Mouse (Mus musculus): ENCODE data around the gene Brip1. TPM values are rescaled to one million over a fixed set of nuclear protein-coding genes. Genes with fewer than 3 reads are reported as not detected.

Gene Brip1
- polyA plus RNA-seq, 1 experiment, result 8.2 TPM

DNA sequence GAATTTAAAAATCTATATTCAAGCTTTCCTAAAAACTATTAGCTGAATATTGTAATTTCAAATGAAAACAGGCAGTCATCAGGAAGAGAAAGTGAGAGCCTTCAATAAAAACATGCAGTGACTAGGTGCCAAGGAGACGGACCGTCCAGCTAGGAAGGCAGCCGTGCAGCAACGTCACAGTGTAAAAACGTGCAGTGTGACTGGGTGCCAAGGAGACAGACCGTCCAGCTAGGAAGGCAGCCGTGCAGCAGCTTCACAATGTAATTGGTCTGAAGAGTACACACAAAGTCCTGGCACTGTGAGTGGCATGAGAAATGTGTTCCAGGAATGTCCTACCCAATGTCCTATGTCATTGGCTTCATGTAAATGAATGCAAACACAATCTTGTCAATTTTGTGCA lies 124.0 kb downstream of the Brip1 start:
- H3K4me1 ChIP-seq (ENCODE audit: control insufficient read depth, insufficient read depth, low read length), result peaks cover 2% of the 10 kb centered on the region; the same call in 1 of the 2 replicates
- TF ChIP-seq CTCF (IDR thresholded peaks at IDR 0.05; ENCODE audit: low read depth, low read length), result no peak
- no peak for TF ChIP-seq POLR2A (IDR thresholded peaks at IDR 0.05; ENCODE audit: borderline replicate concordance, low read depth, low read length)
- no peak overlapping the region for H3K27ac ChIP-seq (ENCODE audit: insufficient read depth, low read depth, low read length)
- no peak overlapping the region for H3K4me3 ChIP-seq (ENCODE audit: insufficient read depth, low read length)

GRCm38 (mm10) chr11:86076403-86076802 lies 124.6 kb downstream of the Brip1 start:
- Histone ChIP-seq H3K4me3 (ENCODE audit: insufficient read depth, low read length) (no peak overlapping the region), H3K27ac (ENCODE audit: insufficient read depth, low read depth, low read length) (no peak overlapping the region), H3K4me1 (ENCODE audit: control insufficient read depth, insufficient read depth, low read length) (peaks cover 2% of the 10 kb centered on the region; the same call in 1 of the 2 replicates)
- TF ChIP-seq POLR2A (IDR thresholded peaks at IDR 0.05; ENCODE audit: borderline replicate concordance, low read depth, low read length) (no peak), CTCF (IDR thresholded peaks at IDR 0.05; ENCODE audit: low read depth, low read length) (no peak)

GRCm38 (mm10) chr11:86075371-86075770 lies 125.6 kb downstream of the Brip1 start:
- H3K4me3 ChIP-seq (ENCODE audit: insufficient read depth, low read length), result no peak overlapping the region
- H3K27ac ChIP-seq (ENCODE audit: insufficient read depth, low read depth, low read length), result no peak overlapping the region
- peaks cover 6% of the 10 kb centered on the region; the same call in 1 of the 2 replicates for H3K4me1 ChIP-seq (ENCODE audit: control insufficient read depth, insufficient read depth, low read length)
- TF ChIP-seq POLR2A (IDR thresholded peaks at IDR 0.05; ENCODE audit: borderline replicate concordance, low read depth, low read length), result no peak
- TF ChIP-seq CTCF (IDR thresholded peaks at IDR 0.05; ENCODE audit: low read depth, low read length), result no peak

GRCm38 (mm10) chr11:86068651-86069050 lies 132.3 kb downstream of the Brip1 start:
- Histone ChIP-seq H3K4me1 (ENCODE audit: control insufficient read depth, insufficient read depth, low read length) (0 out of 2 replicates have a peak, but pooled peaks cover 4% of the 10 kb centered on the region), H3K27ac (ENCODE audit: insufficient read depth, low read depth, low read length) (no peak overlapping the region), H3K4me3 (ENCODE audit: insufficient read depth, low read length) (no peak overlapping the region)
- TF ChIP-seq POLR2A (IDR thresholded peaks at IDR 0.05; ENCODE audit: borderline replicate concordance, low read depth, low read length) (no peak), CTCF (IDR thresholded peaks at IDR 0.05; ENCODE audit: low read depth, low read length) (no peak)

- no peak for TF ChIP-seq CTCF (IDR thresholded peaks at IDR 0.05; ENCODE audit: low read depth, low read length)
- no peak for TF ChIP-seq POLR2A (IDR thresholded peaks at IDR 0.05; ENCODE audit: borderline replicate concordance, low read depth, low read length)
- peaks cover 6% of the 10 kb centered on the region; the same call in 1 of the 2 replicates for H3K4me1 ChIP-seq (ENCODE audit: control insufficient read depth, insufficient read depth, low read length)
- H3K27ac ChIP-seq (ENCODE audit: insufficient read depth, low read depth, low read length), result no peak overlapping the region
- no peak overlapping the region for H3K4me3 ChIP-seq (ENCODE audit: insufficient read depth, low read length)
Observed at GRCm38 (mm10) chr11:86067154-86067553, 133.8 kb downstream of the Brip1 start.

DNA sequence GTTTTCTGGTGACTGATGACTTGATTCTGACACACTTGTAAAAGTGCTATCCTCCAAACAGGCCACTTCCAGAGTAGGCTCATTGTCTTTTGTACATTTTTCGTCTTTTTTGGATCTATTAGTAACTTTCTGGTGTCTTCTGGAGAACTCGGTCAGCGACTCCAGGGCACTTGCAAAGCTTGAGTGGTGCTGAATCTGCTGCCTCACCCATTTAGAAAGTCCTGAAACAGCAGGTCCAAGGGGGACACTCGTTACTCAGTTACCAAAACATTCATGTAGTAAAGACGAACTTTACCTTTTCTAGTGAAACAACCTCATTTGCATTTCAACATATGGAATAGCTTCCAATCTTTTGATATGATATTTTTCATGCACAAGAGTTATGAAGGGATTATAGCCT lies 136.1 kb downstream of the Brip1 start:
- H3K4me3 ChIP-seq (ENCODE audit: insufficient read depth, low read length), result no peak overlapping the region
- no peak overlapping the region for H3K27ac ChIP-seq (ENCODE audit: insufficient read depth, low read depth, low read length)
- no peak for TF ChIP-seq POLR2A (IDR thresholded peaks at IDR 0.05; ENCODE audit: borderline replicate concordance, low read depth, low read length)
- TF ChIP-seq CTCF (IDR thresholded peaks at IDR 0.05; ENCODE audit: low read depth, low read length), result no peak
- peaks cover 4% of the 10 kb centered on the region for H3K4me1 ChIP-seq (ENCODE audit: control insufficient read depth, insufficient read depth, low read length)

GRCm38 (mm10) chr11:86061243-86061642 lies 139.8 kb downstream of the Brip1 start:
- TF ChIP-seq POLR2A (IDR thresholded peaks at IDR 0.05; ENCODE audit: borderline replicate concordance, low read depth, low read length), result no peak
- H3K4me3 ChIP-seq (ENCODE audit: insufficient read depth, low read length), result no peak overlapping the region
- no peak overlapping the region for H3K27ac ChIP-seq (ENCODE audit: insufficient read depth, low read depth, low read length)
- peaks cover 4% of the 10 kb centered on the region for H3K4me1 ChIP-seq (ENCODE audit: control insufficient read depth, insufficient read depth, low read length)

GRCm38 (mm10) chr11:86059123-86059522 lies 141.9 kb downstream of the Brip1 start:
- H3K27ac ChIP-seq (ENCODE audit: insufficient read depth, low read depth, low read length), result no peak overlapping the region

DNA sequence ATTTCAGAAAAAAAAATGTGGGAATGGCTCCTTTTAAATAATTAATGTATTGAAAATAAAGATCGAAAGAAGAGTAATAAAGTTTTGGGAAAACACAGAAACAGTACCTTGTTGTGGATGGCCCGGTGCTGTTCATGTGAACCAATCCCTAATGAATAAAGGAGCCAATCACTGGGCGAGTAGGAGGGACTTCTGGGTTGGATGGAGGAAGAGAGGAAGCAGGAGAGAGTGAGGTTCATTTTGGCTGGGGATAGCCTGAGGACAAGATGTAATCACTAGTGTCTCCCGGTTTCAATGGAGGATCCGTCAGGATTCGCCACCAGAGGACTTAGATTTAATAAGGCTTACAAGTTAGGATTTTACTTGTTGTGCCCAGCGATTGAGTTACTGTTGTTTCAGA lies 145.2 kb downstream of the Brip1 start:
- H3K4me1 ChIP-seq (ENCODE audit: control insufficient read depth, insufficient read depth, low read length), result no peaks in the 10 kb centered on the region
- no peak overlapping the region for H3K4me3 ChIP-seq (ENCODE audit: insufficient read depth, low read length)
- TF ChIP-seq POLR2A (IDR thresholded peaks at IDR 0.05; ENCODE audit: borderline replicate concordance, low read depth, low read length), result no peak
- no peak for TF ChIP-seq CTCF (IDR thresholded peaks at IDR 0.05; ENCODE audit: low read depth, low read length)
- H3K27ac ChIP-seq (ENCODE audit: insufficient read depth, low read depth, low read length), result no peak overlapping the region

More at GRCm38 (mm10) chr11:86059123-86059522, 141.9 kb downstream of the Brip1 start:
- peaks cover 4% of the 10 kb centered on the region for H3K4me1 ChIP-seq (ENCODE audit: control insufficient read depth, insufficient read depth, low read length)
- no peak for TF ChIP-seq CTCF (IDR thresholded peaks at IDR 0.05; ENCODE audit: low read depth, low read length)
- no peak for TF ChIP-seq POLR2A (IDR thresholded peaks at IDR 0.05; ENCODE audit: borderline replicate concordance, low read depth, low read length)
- no peak overlapping the region for H3K4me3 ChIP-seq (ENCODE audit: insufficient read depth, low read length)

DNA sequence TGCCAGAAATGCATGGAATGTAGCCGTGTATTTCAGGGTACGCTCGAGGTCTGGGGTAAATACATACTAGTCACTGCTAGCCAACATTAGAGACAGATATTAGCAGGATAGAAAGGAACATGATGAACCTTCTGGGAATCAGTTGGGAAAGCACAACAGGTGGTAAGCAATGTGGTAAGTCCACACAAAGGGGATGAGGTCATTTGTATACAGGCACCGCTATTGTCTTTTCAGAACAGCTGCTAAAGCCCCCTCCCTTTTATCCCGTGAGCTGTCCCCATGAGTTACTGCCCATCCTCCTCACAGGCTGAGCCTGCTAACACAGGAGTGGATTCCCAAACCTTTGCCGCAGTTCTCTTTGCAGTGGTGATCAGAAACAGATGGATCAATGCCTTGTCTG lies 149.6 kb downstream of the Brip1 start:
- Histone ChIP-seq H3K4me3 (ENCODE audit: insufficient read depth, low read length) (no peak overlapping the region), H3K4me1 (ENCODE audit: control insufficient read depth, insufficient read depth, low read length) (no peaks in the 10 kb centered on the region), H3K27ac (ENCODE audit: insufficient read depth, low read depth, low read length) (no peak overlapping the region)
- TF ChIP-seq POLR2A (IDR thresholded peaks at IDR 0.05; ENCODE audit: borderline replicate concordance, low read depth, low read length) (no peak), CTCF (IDR thresholded peaks at IDR 0.05; ENCODE audit: low read depth, low read length) (no peak)
